Mouse (Mus musculus): ENCODE results near the gene Ror1.

DNA sequence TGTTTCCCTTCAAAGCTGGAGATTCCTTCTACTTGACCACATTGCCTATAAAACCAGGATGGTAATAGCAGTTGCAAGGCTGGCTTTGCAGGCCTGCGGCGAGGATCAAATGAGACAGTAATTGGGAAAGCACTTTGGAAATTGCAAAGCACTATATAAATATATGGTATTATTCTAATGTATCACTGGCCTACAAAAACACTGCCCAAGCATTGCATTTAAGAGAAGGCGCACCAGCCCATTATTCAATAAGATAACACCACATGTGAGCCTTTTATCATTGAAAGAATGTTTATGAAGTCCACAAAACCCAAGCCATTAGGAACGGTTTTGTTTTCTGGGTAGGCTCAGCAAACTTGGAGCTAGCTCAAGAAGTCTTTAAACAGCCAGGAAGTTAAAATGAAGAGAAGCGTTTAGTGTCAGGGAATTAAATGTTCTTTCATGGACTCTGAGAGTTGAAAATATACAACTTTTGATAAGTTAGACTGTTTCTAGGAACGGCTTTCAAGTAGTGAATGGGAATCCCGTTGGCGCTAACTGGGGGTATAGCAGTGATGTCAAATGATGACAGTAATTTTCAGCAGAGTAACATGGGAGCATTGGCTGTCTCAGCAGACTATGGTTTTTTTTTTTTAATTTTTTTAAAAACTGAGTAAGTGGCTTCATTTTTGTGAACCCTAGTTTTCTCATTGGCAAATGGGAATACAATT is 187.7 kb downstream of the Ror1 start:
- TF ChIP-seq CTCF (IDR thresholded peaks at IDR 0.05; ENCODE audit: low read depth) (no peak), EP300 (optimal IDR thresholded peaks at IDR 0.05) (no peak)

All from stomach, postnatal 0 days (tissue).